Mouse (Mus musculus) duodenum, adult 2 months (tissue): ENCODE measurements around the gene Catsper4. TPM values are rescaled to one million over a fixed set of nuclear protein-coding genes. Genes with fewer than 3 reads are reported as not detected.

Source experiments
- polyA plus RNA-seq: library from polyadenylated mRNA; depleted of rRNA; stranded (reverse); fragments of >200 nt; gene quantifications from 2 replicates; pipeline ENCODE4 v1.2.3, GENCODE M21; 2012; ENCODE audit warnings: low replicate concordance; rRNA removed

The Catsper4 gene
- 0.39 and 0.69 TPM in 2 replicates for polyA plus RNA-seq

DNA sequence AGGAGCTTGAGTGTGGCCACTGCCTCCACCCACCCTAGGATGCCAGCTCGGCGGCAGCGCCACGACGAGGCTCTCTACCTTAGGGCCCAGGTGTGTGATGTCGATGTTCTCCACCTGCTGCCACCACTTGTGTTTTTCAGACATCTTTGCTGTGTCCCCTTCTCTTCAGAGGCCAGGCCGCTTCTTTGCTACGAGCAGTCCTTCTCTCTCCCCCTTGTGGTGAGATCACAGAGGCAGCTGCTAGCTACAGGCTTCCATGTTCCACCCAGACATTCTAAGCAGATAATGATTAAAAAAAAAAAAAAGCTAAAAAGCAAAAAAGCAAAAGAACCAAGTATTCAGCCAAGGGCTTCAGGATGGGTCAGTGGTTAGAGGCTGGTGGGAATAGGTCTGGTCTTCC, at the start of gene Catsper4:
Catsper4 (minus strand) TSS at position 190 of the 400 bp plus-strand sequence.

DNA sequence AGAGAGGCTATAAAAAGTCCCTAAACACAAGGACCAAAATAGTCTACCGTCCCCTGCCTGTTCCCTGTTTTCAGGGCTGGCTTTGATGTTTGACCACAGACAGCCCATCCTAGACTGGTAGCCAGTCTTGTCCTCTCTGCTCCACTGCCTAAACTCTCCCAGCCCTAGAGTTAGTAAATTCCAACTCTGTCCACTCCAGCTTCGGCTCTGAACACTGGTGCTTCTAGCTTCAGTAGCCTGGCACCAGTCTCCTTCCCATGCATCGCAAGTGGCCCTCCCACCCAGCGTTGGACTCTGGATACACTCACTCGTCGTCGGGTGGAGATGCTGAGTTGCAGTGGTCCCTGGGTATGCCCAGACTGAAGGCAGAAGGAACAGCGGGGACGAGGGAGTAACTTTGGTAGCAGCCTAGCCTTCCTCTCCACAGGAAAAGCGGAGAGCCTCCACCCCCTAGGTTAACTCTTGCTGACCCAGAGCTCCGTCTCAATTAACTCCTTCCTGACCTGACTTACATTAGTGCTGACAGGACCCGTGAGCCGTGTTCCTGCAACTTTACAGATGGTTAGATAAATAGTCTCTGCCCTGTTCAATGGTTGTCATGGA, 26.6 kb upstream of the Catsper4 start, which contains the start of gene Grrp1:
Grrp1 (minus strand) TSS at position 385 of the 603 bp plus-strand sequence.

DNA sequence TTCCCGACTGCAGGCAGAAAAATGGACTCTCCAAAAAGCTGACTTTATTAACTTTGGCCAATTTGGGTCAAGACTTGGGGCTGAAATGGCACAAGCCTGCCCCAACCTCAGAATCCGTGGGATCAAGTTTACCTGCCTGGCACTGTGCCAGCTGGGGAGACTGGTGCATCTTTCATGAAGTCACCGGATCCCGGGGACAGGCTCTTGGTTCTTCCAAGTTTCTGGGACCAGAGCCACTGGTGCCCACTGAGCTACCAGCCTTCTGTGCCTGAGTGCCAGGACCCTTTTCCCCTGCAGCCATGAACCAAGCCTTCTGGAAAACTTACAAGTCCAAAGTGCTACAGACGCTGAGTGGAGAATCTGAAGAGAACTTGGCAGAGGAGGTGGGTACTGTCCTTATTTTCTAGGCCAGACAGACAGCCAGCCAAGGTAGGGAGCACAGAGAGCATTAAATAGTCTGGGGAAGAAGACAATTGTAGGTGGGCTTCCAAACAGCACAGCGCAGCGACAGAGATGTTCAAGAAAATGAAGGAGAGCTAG, 19.6 kb upstream of the Catsper4 start, which contains the start of gene Gm30191:
Gm30191 (plus strand) TSS at position 217 of the 540 bp plus-strand sequence.

DNA sequence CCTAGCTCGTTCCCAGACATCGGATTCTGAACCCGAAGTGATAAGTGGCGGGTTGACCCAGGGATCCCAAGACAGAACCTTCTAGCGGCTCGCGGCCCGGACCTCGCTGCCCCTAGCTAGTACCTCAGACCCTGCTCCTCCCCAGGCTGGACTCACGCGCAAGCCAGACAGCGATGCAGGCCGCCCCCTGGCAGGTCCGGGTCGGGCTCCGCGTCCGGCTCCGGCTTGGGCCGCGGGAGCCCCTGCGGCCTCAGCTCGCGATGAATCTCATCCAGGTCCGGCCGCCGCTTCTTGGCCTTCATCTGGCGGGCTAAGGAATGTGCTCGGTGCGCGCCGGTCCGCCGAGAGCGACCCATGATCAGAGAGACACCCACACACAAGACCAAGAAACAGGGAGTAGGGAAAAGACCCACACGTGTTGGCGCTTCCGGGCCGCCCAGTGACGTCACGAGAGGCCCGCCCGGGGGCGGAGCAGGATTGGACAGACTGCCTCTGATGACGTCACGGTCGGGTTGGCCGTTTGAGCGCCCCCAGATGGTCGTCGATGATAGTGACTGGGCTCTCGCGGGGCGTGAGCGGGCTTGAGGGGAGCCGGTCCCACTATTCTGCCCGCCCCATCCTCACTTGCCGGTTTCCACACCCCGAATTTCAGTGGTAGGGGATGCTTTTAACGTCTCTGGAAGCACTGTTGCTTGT, 18.1 kb upstream of the Catsper4 start, which contains the start of gene Zfp593:
Zfp593 (minus strand) TSS at position 445 of the 696 bp plus-strand sequence.

DNA sequence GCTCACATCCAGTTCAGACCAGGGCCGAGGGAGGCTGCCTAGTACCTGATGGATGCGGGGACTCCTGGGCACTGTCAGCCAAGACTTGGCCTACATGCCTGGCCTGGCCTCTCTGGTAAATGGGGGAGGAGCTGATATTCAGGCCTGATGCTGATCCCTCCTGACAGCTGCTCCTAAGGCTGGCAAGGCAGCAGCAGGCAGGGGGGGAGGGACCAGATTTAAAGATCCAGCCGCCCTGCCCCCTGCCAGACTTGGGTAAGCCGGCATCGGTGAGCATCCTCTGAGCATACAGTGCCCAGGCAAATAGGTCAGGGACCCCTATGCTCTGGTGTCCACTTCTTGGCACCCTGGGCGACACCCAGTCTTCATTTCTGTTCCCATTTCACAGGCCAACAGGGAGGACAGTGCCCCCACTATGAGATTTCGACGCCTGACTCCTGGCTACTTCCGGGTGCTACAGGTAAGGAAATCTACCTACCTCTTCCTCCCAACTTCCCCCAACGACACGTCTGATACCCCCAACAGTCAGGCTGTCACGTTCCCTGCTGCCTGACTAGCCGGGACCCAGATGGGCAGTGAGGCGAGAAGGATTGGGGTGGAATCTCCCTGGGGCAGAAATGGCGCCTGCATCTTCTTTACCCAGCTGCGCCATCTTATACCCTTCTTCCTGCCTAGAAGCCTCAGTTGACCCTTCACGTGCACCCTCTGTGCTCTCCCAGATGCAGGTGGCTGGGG, 16.5 kb upstream of the Catsper4 start, which contains the start of gene E130218I03Rik:
E130218I03Rik (plus strand) TSS at position 147 of the 735 bp plus-strand sequence.

DNA sequence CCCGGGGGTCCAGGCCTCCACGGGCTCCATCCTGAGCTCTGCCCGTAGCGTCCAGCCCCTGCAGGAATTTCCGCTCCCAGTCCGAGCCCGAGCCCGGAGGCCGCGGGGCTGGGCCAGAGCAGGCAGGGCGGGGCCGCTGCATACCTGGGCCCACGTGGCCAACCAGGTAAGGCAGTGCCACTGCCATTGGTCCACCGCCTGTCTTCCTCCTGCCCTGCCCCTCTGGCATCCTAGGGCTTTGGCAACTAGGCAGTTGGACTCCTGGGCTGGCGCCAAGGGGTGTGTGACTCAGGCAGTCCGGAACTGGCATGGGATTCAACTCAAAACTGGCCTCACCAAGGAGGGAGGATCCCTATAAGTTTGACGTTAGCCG, 11.1 kb upstream of the Catsper4 start, which contains the start of gene Cnksr1:
Cnksr1 (minus strand) TSS at position 121 of the 373 bp plus-strand sequence.

DNA sequence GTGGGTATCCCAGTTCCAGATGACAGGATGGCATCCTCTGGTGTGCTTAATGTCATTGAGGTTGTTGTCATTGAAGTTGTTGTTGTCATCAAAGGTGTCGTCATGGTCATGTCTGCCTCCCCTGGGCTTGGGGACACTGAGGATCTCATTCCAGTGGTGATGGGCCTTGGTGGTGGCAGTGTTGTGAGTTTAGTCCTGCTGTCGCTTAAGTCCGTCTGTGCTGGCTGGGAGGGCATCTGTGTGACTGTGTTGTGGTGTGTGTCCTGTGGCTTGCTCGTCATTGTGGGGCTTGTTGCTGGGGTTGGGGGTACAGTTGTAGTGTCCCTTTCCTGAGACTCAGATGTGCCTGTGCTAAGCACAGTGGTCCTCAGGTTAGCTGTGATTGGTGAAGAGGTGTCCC, 24.3 kb downstream of the Catsper4 start, which contains the start of gene Gm7534:
Gm7534 (minus strand) TSS at position 101 of the 400 bp plus-strand sequence.

Other genes starting within 250 kb of the Catsper4 start
- 12.7 and 13.7 TPM in 2 replicates for gene Dhdds, start 226.5 kb downstream of the Catsper4 start, polyA plus RNA-seq
- not detected in 2 replicates for gene Lin28a, start 208.5 kb downstream of the Catsper4 start, polyA plus RNA-seq
- 0.36 and 0.60 TPM in 2 replicates for gene Zfp683, start 173.5 kb downstream of the Catsper4 start, polyA plus RNA-seq
- 40.9 and 73.8 TPM in 2 replicates for gene Crybg2, start 166.6 kb downstream of the Catsper4 start, polyA plus RNA-seq
- 25.1 and 27.9 TPM in 2 replicates for gene Cd52, start 132.3 kb downstream of the Catsper4 start, polyA plus RNA-seq
- gene Ubxn11, start 124.8 kb downstream of the Catsper4 start, polyA plus RNA-seq = 3.1 and 8.2 TPM in 2 replicates
- gene Sh3bgrl3, start 98.6 kb downstream of the Catsper4 start, polyA plus RNA-seq = 516 and 587 TPM in 2 replicates
- gene Cep85, start 40.3 kb downstream of the Catsper4 start, polyA plus RNA-seq = 16.8 and 19.5 TPM in 2 replicates
- gene Gm7534, start 24.4 kb downstream of the Catsper4 start, polyA plus RNA-seq = not detected in 2 replicates
- 19.5 and 29.0 TPM in 2 replicates for gene Cnksr1, start 11.0 kb upstream of the Catsper4 start, polyA plus RNA-seq
- not detected in 2 replicates for gene E130218I03Rik, start 16.3 kb upstream of the Catsper4 start, polyA plus RNA-seq
- 7.0 TPM in 2 replicates for gene Zfp593, start 18.2 kb upstream of the Catsper4 start, polyA plus RNA-seq
- not detected in 2 replicates for gene Gm30191, start 19.6 kb upstream of the Catsper4 start, polyA plus RNA-seq
- gene Grrp1, start 26.7 kb upstream of the Catsper4 start, polyA plus RNA-seq = 10.0 and 24.9 TPM in 2 replicates
- 1.0 and 1.3 TPM in 2 replicates for gene Pdik1l, start 60.5 kb upstream of the Catsper4 start, polyA plus RNA-seq
- gene Trim63, start 87.7 kb upstream of the Catsper4 start, polyA plus RNA-seq = 0.14 and 0.34 TPM in 2 replicates
- 25.2 and 83.4 TPM in 2 replicates for gene Slc30a2, start 115.8 kb upstream of the Catsper4 start, polyA plus RNA-seq
- 0.88 and 2.1 TPM in 2 replicates for gene Extl1, start 156.5 kb upstream of the Catsper4 start, polyA plus RNA-seq
- gene Pafah2, start 168.9 kb upstream of the Catsper4 start, polyA plus RNA-seq = 30.2 and 36.9 TPM in 2 replicates
- gene Stmn1, start 240.9 kb upstream of the Catsper4 start, polyA plus RNA-seq = 7.6 and 10.1 TPM in 2 replicates